Mouse (Mus musculus): Measurements from ENCODE around the gene Srebf2. TPM values are rescaled to one million over a fixed set of nuclear protein-coding genes. Genes with fewer than 3 reads are reported as not detected.
A peak's percentile ranks its signal among the peaks of the same experiment; 100 is the strongest.

Gene Srebf2
- polyA plus RNA-seq, 1 experiment, result 285 TPM

DNA sequence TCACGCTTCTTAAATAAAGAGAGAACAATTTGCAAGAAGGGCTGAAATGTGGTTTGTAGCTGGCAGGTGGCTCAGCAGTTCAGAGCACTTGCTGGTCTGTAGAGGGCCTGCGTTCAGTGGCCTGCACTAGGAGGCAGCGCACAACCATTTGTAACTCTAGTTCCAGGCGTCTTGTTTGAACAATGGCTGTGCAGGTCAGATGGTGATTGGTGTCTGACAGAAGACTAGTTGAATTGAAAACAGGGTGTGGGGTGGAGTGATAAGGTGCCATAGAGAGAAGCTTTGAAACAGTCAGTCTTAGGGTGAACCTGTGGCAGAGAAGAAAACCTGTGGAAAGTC, 17.0 kb downstream of the Srebf2 start:
- no peak overlapping the region for H3ac ChIP-seq (ENCODE audit: control insufficient read depth, insufficient read length)
- peak overlapping the region; percentile 24 for H3K4me2 ChIP-seq (ENCODE audit: low read depth)
- TF ChIP-seq MYOD1 (IDR thresholded peaks at IDR 0.05; ENCODE audit: control insufficient read depth in 1 of 3, insufficient read length in 2 of 3, low read depth in 2 of 3), result peak in 2 of 3 experiments; percentile 52
- TF ChIP-seq CEBPB (IDR thresholded peaks at IDR 0.05; ENCODE audit: insufficient read depth, poor library complexity, severe bottlenecking), result no peak
- TF ChIP-seq MYOG (IDR thresholded peaks at IDR 0.05; ENCODE audit: control insufficient read depth in 1 of 3, insufficient read depth in 1 of 3, insufficient read length in 2 of 3, low read depth in 2 of 3), result peak in 1 of 3 experiments; percentile 63
- H3K27me3 ChIP-seq (ENCODE audit: control insufficient read depth, insufficient read depth, insufficient read length), result no peaks in the 10 kb centered on the region
- peaks cover 100% of the 10 kb centered on the region for H3K79me2 ChIP-seq (ENCODE audit: control insufficient read depth, insufficient read depth)
- no peak overlapping the region for H3K4me3 ChIP-seq
- no peaks in the 10 kb centered on the region for H3K36me3 ChIP-seq (ENCODE audit: control insufficient read depth, insufficient read depth)

DNA sequence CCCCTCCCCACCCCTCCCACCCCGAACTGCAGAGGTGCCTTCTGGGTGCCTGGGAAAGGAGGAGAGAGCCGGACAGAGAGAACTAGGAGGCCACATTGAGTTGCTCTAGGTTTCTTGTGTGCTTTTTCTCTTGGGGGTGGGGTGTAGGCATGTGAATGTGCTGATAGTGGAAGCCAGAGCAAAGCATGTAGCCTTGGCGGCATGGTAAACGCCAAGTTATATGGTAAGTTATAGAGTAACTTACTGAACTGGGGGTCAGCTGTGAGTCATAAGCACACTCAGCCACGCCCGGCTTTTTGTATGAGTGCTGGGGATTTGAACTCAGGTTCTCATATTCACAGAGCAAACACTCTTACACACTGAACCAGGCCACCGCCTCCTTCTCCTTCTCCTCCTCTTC, 17.5 kb downstream of the Srebf2 start:
- no peak overlapping the region for H3K4me3 ChIP-seq
- no peaks in the 10 kb centered on the region for H3K27me3 ChIP-seq (ENCODE audit: control insufficient read depth, insufficient read depth, insufficient read length)
- TF ChIP-seq POLR2AphosphoS2 (IDR thresholded peaks at IDR 0.05; ENCODE audit: insufficient read length, low read depth), result peak; percentile 19
- no peak for TF ChIP-seq SRF (IDR thresholded peaks at IDR 0.05; ENCODE audit: control insufficient read depth, insufficient read length, low read depth)
- no peaks in the 10 kb centered on the region for H3K36me3 ChIP-seq (ENCODE audit: control insufficient read depth, insufficient read depth)
- no peak overlapping the region for H3K4me2 ChIP-seq (ENCODE audit: low read depth)
- H3ac ChIP-seq (ENCODE audit: control insufficient read depth, insufficient read length), result no peak overlapping the region
- peaks cover 100% of the 10 kb centered on the region for H3K79me2 ChIP-seq (ENCODE audit: control insufficient read depth, insufficient read depth)

DNA sequence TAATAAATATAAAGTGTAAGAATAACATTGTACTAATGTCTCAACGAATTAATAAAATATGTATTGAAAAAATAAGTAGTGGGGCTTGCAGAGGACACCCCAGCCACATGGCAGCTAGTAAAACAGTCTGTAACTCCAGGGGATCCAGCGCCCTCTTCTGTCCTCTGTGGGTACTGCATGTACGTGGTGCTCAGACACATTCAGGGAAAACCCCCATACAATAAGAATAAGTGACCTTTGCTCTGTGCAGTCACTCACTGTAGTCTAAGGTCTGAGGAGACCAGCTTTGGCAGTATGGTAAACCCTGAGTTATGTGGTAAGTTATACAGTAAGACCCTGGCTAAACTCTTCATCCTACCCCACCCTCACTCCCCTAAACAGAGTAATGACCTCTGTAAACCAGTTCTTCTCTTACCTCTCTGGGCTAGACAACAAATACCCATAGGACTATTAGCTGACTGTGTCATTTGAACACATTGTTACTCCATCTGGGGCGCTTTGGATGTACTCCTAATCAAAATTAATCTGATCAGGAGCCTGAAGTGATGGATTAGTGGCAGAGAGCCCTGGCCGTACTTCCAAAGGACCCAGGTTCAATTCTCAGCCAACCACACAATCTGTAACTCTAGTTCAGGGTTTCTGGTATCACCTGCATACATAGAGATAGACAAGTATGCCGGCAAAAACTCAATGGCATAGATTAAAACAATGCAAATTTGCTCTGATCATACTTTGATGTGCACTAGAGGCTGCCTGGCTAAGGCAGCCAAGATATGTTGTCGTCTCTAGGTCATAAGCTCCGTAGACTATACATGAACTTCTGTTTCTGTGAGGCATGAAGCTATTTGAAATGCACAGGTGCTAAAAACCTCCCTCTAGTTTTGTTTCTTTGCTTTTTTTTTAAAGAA, 18.6 kb downstream of the Srebf2 start:
- no peak overlapping the region for H3K4me2 ChIP-seq (ENCODE audit: low read depth)
- TF ChIP-seq POLR2AphosphoS2 (IDR thresholded peaks at IDR 0.05; ENCODE audit: insufficient read length, low read depth) (no peak), CEBPB (IDR thresholded peaks at IDR 0.05; ENCODE audit: insufficient read depth, poor library complexity, severe bottlenecking) (no peak), TCF3 (IDR thresholded peaks at IDR 0.05; ENCODE audit: insufficient read length, low read depth) (no peak), REST (IDR thresholded peaks at IDR 0.05; ENCODE audit: insufficient read depth, insufficient read length) (no peak), MAX (IDR thresholded peaks at IDR 0.05; ENCODE audit: low read depth) (no peak), SRF (IDR thresholded peaks at IDR 0.05; ENCODE audit: control insufficient read depth, insufficient read length, low read depth) (no peak), MYOD1 (IDR thresholded peaks at IDR 0.05; ENCODE audit: control insufficient read depth in 1 of 3, insufficient read length in 2 of 3, low read depth in 2 of 3) (no peak), E2F4 (IDR thresholded peaks at IDR 0.05; ENCODE audit: insufficient read depth) (no peak), POLR2A (IDR thresholded peaks at IDR 0.05; ENCODE audit: insufficient read length, low read depth) (no peak), MYOG (IDR thresholded peaks at IDR 0.05; ENCODE audit: control insufficient read depth in 1 of 3, insufficient read depth in 1 of 3, insufficient read length in 2 of 3, low read depth in 2 of 3) (no peak)
- H3K27me3 ChIP-seq (ENCODE audit: control insufficient read depth, insufficient read depth, insufficient read length), result no peaks in the 10 kb centered on the region
- peaks cover 100% of the 10 kb centered on the region for H3K79me2 ChIP-seq (ENCODE audit: control insufficient read depth, insufficient read depth)
- peaks cover 8% of the 10 kb centered on the region for H3K36me3 ChIP-seq (ENCODE audit: control insufficient read depth, insufficient read depth)
- no peak overlapping the region for H3ac ChIP-seq (ENCODE audit: control insufficient read depth, insufficient read length)
- no peak overlapping the region for H3K4me3 ChIP-seq

DNA sequence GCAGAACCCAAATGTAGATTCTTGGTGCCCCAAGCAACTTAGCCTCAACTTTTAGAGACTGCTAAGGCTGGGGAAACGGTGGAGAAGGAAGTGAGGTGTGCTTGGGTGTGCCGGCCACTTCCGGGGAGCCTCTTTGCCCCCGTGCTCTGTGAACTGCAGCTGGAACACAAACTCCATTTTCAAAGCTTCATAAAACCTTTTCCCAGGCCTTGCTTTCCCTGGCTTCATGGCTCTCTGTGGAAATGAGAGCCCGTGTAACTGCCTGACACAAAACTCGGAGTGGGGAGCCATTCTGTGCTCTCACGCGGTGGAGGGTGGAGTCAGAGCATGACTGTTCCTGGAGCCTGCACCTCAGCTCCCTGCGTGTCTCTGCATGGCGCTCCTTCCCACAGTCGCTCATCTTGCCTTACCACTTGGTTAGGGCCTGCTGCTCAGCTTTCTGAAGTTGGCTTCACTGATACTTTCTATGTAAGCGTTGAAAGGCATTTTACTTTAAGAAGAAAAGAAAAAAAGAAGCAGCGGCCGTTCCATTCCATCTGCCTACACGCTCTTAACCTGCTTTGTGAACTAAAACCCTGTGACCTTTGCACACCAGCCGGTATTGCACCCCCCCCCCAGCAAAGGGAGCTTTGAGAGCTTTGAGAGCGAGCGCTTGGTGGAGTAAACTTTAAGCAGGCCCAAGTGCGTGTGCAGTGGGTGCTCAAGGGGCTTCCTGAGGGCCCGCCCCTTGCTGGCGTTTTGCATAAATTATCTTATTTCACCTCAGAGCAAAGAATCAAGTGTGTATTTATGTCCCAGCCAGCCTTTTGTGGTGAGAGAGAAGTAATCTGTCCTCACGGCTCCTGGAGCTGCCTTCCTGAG, 19.5 kb downstream of the Srebf2 start:
- Histone ChIP-seq H3K4me3 (no peak overlapping the region), H3K4me2 (ENCODE audit: low read depth) (no peak overlapping the region)
- TF ChIP-seq REST (IDR thresholded peaks at IDR 0.05; ENCODE audit: insufficient read depth, insufficient read length), result no peak
- TF ChIP-seq MYOG (IDR thresholded peaks at IDR 0.05; ENCODE audit: control insufficient read depth in 1 of 3, insufficient read depth in 1 of 3, insufficient read length in 2 of 3, low read depth in 2 of 3), result no peak
- no peak for TF ChIP-seq TCF3 (IDR thresholded peaks at IDR 0.05; ENCODE audit: insufficient read length, low read depth)
- no peak for TF ChIP-seq USF1 (IDR thresholded peaks at IDR 0.05; ENCODE audit: low read depth)
- no peak for TF ChIP-seq POLR2AphosphoS2 (IDR thresholded peaks at IDR 0.05; ENCODE audit: insufficient read length, low read depth)

DNA sequence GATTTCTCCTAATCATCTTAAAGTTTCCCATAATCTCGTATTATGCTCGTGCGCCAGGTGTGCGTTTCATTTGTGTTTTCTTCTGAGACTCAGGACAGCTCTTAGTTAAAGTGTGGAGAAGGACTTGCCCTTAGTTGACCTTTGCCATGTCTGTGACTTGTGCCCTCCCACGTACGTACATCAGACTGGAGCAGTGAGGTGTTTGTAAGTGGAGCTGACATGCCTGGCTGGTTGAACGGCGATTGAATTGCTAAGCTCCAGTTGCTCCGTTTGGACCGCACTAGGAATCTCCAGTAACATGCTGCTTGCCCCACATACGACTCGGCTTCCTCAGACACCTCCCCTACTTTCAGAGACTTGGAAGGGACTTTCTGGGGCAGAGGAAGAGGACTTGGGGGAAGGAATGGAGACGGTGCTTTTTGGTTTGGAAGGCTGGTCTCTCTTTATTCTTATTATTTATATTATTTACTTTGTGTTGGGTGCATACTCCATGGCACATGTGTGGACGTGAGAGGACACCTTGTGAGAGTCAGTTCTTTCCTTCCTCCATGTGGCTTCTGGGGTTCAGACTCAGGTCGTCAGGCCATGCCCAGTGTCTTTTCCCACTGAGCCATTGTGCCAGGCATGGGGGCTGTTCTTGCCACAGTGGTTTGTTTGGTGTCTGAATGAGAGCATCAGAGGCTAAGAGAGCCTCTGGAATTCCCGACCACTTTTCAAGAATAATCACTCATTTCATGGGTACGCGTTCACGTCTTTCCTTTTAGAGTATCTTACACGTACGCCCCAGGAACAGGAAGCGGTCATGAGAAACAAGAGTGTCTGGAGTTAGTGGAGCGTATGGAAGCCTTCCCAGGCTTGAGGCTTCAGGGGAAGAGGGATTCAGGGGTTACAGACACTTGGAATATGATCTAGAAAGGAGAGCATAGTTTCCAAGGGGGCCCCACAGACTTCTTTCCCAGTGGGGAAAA, 20.5 kb downstream of the Srebf2 start:
- Histone ChIP-seq H3K36me3 (ENCODE audit: control insufficient read depth, insufficient read depth) (peaks cover 27% of the 10 kb centered on the region), H3K79me2 (ENCODE audit: control insufficient read depth, insufficient read depth) (peaks cover 89% of the 10 kb centered on the region), H3K27me3 (ENCODE audit: control insufficient read depth, insufficient read depth, insufficient read length) (no peaks in the 10 kb centered on the region), H3ac (ENCODE audit: control insufficient read depth, insufficient read length) (no peak overlapping the region), H3K4me2 (ENCODE audit: low read depth) (no peak overlapping the region), H3K4me3 (no peak overlapping the region)
- no peak for TF ChIP-seq USF1 (IDR thresholded peaks at IDR 0.05; ENCODE audit: low read depth)
- no peak for TF ChIP-seq TCF12 (IDR thresholded peaks at IDR 0.05; ENCODE audit: insufficient read depth, poor library complexity, severe bottlenecking)
- no peak for TF ChIP-seq REST (IDR thresholded peaks at IDR 0.05; ENCODE audit: insufficient read depth, insufficient read length)
- TF ChIP-seq SRF (IDR thresholded peaks at IDR 0.05; ENCODE audit: control insufficient read depth, insufficient read length, low read depth), result no peak
- TF ChIP-seq MYOG (IDR thresholded peaks at IDR 0.05; ENCODE audit: control insufficient read depth in 1 of 3, insufficient read depth in 1 of 3, insufficient read length in 2 of 3, low read depth in 2 of 3), result no peak
- no peak for TF ChIP-seq MYOD1 (IDR thresholded peaks at IDR 0.05; ENCODE audit: control insufficient read depth in 1 of 3, insufficient read length in 2 of 3, low read depth in 2 of 3)
- no peak for TF ChIP-seq CEBPB (IDR thresholded peaks at IDR 0.05; ENCODE audit: insufficient read depth, poor library complexity, severe bottlenecking)
- no peak for TF ChIP-seq MAX (IDR thresholded peaks at IDR 0.05; ENCODE audit: low read depth)
- TF ChIP-seq E2F4 (IDR thresholded peaks at IDR 0.05; ENCODE audit: insufficient read depth), result no peak
- peak; percentile 4 for TF ChIP-seq POLR2AphosphoS2 (IDR thresholded peaks at IDR 0.05; ENCODE audit: insufficient read length, low read depth)
- TF ChIP-seq TCF3 (IDR thresholded peaks at IDR 0.05; ENCODE audit: insufficient read length, low read depth), result no peak
- peak; percentile 9 for TF ChIP-seq POLR2A (IDR thresholded peaks at IDR 0.05; ENCODE audit: insufficient read length, low read depth)

More for the DNA sequence above, 19.5 kb downstream of the Srebf2 start:
- Histone ChIP-seq H3K36me3 (ENCODE audit: control insufficient read depth, insufficient read depth) (peaks cover 16% of the 10 kb centered on the region), H3ac (ENCODE audit: control insufficient read depth, insufficient read length) (no peak overlapping the region), H3K27me3 (ENCODE audit: control insufficient read depth, insufficient read depth, insufficient read length) (no peaks in the 10 kb centered on the region), H3K79me2 (ENCODE audit: control insufficient read depth, insufficient read depth) (peaks cover 99% of the 10 kb centered on the region)
